Mouse (Mus musculus): ENCODE measurements around the gene Cdc42bpb.
A peak's percentile ranks its signal among the peaks of the same experiment; 100 is the strongest.

Gene Cdc42bpb

DNA sequence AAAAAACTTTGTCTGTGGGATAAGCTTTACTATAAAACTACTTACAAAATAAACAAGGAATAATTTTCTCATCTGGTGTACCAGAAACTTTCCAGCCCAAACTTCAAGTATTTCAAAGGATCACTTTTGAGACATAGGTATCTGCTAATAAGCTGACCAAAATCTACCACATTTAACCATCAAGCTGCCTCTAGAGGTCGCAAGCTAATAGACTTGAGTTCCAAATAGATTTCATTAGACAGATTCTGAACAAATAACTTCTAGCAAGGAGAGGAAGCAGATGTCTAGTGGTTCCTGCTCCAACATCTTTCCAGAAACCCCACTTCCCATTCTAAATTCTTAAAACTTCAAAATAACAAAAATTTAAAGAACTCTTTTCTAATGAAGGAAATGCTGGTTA lies 33.6 kb downstream of the Cdc42bpb start:
- DNase-seq (ENCODE audit: low read depth, low spot score): no peak

- no peak for DNase-seq (ENCODE audit: low read depth, low spot score)
These were observed 36.8 kb downstream of the Cdc42bpb start for GRCm38 (mm10) chr12:111340692-111341091.

DNA sequence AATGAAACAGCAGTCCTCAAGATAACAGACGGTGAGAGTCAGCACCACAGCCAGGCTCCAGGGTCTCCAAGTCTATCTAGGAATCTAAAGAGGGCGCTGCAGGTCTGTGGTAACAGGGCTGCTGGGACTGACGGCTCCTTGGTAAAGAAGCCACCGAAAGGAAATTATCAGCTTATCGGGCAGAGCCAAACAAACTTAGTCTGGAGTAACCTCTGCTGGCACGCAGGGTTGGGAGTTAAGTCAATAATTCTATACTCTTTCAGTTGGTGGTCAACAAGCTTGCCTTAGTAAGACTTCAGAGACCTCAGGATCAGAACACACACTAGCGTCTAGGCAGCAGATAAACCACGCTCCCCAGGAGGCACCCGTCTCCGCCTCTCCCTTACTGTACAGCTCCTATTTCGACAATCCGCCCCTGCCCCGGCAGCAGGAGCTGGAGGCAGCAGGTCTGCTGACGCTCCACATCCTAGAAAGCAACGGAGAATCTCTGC lies 39.6 kb downstream of the Cdc42bpb start:
- DNase-seq (ENCODE audit: low read depth, low spot score): no peak

- DNase-seq (ENCODE audit: low read depth, low spot score): no peak
These were observed 44.4 kb downstream of the Cdc42bpb start for GRCm38 (mm10) chr12:111333020-111333605.

DNA sequence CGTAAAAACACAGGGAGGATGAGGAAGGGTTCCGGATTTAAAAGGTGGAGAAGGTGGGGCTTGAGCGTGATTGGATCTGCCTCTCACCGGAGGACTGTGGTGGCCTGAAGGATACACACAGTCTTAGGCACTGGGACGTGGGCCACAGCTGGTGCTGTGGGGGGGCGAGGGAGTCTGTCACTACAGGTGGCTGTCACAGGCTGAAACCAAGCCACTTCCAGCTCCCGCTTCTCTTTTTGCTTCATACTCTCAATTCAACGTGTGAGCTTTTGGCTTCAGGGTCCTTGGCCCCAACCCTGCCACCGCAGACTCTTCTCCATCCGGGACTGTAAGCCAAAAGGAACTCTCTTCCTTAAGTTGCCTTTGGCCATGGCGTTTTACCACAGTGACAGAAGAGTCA lies 45.1 kb downstream of the Cdc42bpb start:
- no peak for DNase-seq (ENCODE audit: low read depth, low spot score)

DNA sequence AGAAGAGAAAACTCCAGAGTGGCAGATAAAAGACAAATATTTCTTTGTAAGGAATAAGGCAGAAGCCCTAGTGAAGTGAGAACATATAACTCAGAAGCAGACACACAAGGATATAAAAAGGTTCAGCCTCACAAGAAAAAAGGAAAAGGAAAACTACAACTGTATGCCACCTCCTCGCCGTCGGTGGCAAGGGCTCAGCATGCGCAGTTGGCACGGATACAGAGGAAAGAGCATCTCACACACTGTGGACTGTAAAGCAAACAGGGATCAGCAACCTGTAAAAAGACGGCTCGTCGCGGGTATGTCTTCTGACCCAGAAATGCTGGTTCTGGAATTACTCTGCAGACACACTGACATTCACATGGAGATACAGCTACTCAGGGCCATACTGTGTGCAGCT lies 45.9 kb downstream of the Cdc42bpb start:
- no peak for DNase-seq (ENCODE audit: low read depth, low spot score)

- no peak for DNase-seq (ENCODE audit: low read depth, low spot score)
These were observed 48.2 kb downstream of the Cdc42bpb start for GRCm38 (mm10) chr12:111329281-111329680.

DNA sequence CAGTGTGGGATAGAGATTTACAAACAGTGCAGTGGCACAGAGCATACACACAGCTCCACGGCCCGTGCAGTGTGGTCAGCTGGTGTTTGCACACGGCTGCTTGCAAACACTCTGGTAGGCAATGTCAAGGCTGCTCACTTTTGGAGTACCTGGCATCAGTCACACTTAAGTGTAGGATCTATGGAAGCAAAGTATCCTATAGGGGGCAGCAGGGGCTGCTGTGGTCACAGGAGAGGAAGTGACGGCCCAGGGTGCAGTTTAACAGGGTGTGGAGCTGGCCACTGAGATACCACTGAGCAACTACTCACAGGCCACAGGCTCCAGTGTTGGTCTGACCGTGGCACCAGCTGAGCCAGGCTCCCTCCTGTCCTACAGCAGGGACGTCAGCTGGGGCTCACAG lies 49.2 kb downstream of the Cdc42bpb start:
- DNase-seq (ENCODE audit: low read depth, low spot score): no peak

GRCm38 (mm10) chr12:111325744-111326424 lies 51.6 kb downstream of the Cdc42bpb start:
- DNase-seq (ENCODE audit: low read depth, low spot score): no peak

DNA sequence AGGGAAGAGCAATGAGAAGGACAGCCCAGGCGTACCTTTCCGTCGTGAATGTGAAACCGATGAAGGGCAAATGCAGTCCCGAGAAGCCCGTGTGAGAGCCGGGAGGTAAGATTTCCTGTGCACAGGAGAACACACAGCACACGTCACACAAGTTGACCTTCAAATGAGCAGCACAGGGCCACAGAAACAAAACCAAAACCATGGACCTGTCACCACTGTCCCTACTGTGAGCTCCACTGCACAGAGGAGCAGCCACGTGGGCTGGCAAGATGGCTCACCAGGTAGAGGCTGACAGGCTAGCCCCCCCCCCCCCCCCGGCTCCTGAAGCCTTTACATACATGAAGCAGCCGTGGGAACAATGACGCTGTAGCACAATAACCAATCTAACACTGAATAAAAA lies 52.6 kb downstream of the Cdc42bpb start:
- DNase-seq (ENCODE audit: low read depth, low spot score): no peak

GRCm38 (mm10) chr12:111324536-111324935 lies 53.0 kb downstream of the Cdc42bpb start:
- DNase-seq (ENCODE audit: low read depth, low spot score): no peak

GRCm38 (mm10) chr12:111323423-111323822 lies 54.1 kb downstream of the Cdc42bpb start:
- DNase-seq (ENCODE audit: low read depth, low spot score): no peak

GRCm38 (mm10) chr12:111321832-111322231 lies 55.7 kb downstream of the Cdc42bpb start:
- DNase-seq (ENCODE audit: low read depth, low spot score): no peak

DNA sequence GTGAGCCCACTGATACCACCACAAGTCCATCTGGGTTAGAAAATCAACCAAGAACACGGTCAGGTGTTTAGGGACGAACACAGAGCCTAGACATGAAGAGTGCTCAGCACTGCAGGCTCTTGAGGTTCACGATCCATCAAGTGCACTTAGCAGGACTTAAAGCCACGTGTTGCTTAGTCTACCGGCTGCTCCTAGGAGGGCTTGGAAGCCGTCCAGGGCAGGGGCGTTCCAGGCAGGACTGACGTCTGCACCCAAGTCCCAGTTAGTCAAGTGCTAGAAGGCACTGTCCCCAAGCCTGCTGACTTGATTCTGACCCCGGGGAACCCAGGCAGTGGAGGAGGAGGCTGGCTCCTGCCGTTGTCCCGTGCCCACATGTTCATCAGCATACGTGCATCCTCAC lies 57.0 kb downstream of the Cdc42bpb start:
- DNase-seq (ENCODE audit: low read depth, low spot score): no peak

DNA sequence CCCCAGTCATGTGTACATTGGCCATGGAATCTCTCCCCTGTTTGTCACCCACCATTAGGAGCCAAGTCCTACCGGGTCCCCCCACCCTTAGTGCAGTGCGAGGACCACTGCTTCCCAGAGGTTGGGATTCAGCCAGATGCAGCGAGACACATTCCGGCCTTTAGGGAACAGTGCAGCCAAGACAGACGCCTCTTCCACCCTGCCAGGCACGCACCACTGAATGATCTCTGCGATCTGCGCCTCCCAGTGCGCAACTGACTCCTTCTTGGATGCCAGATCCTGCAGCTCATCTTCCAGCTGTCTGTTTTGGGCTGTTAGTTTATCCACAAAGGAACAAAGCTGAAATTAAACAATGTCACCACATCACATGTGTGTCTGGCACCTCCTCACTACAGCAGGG lies 59.8 kb downstream of the Cdc42bpb start:
- DNase-seq (ENCODE audit: low read depth, low spot score): no peak

GRCm38 (mm10) chr12:111314273-111314672 lies 63.2 kb downstream of the Cdc42bpb start:
- DNase-seq (ENCODE audit: low read depth, low spot score): no peak

- no peak for DNase-seq (ENCODE audit: low read depth, low spot score)
These were observed 65.7 kb downstream of the Cdc42bpb start for GRCm38 (mm10) chr12:111311775-111312174.

GRCm38 (mm10) chr12:111309931-111310330 lies 67.6 kb downstream of the Cdc42bpb start:
- DNase-seq (ENCODE audit: low read depth, low spot score): peak; percentile 49

DNA sequence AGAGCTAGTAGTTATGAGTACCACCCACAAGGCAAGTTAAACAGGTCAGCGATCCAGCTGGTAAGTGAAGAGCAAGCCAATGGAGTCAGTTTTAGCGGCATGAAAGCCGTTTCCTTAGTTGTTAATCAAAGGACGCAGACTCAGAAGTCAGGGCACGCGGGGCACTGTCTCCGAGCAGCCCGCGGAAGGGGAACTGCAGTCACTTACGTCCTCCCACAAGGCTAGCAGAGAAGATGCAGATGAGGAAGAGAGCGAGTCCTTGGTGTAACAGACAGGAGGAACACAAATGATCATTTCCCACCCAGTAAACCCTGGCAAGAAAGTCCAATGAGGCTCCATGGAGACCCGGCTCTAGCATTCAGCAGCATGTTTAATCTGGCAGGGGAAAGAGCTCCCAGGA lies 68.3 kb downstream of the Cdc42bpb start:
- DNase-seq (ENCODE audit: low read depth, low spot score): no peak

DNA sequence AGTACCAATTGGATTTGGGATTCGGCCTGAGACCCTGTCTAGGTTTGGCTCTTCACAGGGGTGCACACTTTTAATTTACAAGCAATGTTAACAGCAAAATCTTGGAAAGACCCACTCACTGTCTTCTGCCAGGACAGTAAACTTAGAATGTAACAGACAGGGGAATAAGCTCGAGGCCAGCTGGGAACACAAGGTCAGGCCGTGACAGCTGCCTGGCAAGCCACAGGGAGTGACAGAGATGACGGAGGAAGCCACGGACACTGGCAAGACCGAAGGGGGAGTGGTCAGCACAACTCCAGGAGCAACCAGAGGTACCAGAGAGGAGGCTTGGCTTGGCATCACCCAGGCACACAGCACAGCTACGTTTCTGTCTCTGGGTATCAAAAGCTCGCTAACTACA lies 70.7 kb downstream of the Cdc42bpb start:
- no peak for DNase-seq (ENCODE audit: low read depth, low spot score)

- no peak for DNase-seq (ENCODE audit: low read depth, low spot score)
These were observed 73.7 kb downstream of the Cdc42bpb start for GRCm38 (mm10) chr12:111303702-111304337.

GRCm38 (mm10) chr12:111302018-111302345 lies 75.5 kb downstream of the Cdc42bpb start:
- no peak for DNase-seq (ENCODE audit: low read depth, low spot score)
